Mouse (Mus musculus) heart, embryonic 11.5 days (tissue): ENCODE data around the gene Ubl7. TPM values are rescaled to one million over a fixed set of nuclear protein-coding genes. Genes with fewer than 3 reads are reported as not detected.

Experiments
- ATAC-seq: fragments of 200-750 bp; cut with Nextera tagmentation; replicated peaks from 2 replicates; pipeline ENCODE4 v1.8.0; 2017; ENCODE audit warnings: moderate library complexity; ENCODE audit not compliant: insufficient number of reproducible peaks, low FRiP score, low TSS enrichment
- H3K27ac ChIP-seq: fragments of 300-500 bp; sonication (generic); 2 replicates; pipeline ENCODE4 v1.5.1; 2014; ENCODE audit warnings: mild to moderate bottlenecking, low read depth, low read length
- H3K27me3 ChIP-seq: fragments of 300-500 bp; sonication (generic); 2 replicates; pipeline ENCODE4 v1.6.1; 2014; ENCODE audit warnings: mild to moderate bottlenecking, low read length, mixed read lengths; ENCODE audit not compliant: control insufficient read depth, insufficient read depth
- H3K36me3 ChIP-seq: fragments of 300-500 bp; sonication (generic); 2 replicates; pipeline ENCODE4 v1.6.1; 2014; ENCODE audit warnings: mild to moderate bottlenecking, low read length, moderate library complexity, mixed read lengths; ENCODE audit not compliant: control insufficient read depth, insufficient read depth
- H3K4me1 ChIP-seq: fragments of 300-500 bp; sonication (generic); 2 replicates; pipeline ENCODE4 v1.6.1; 2014; ENCODE audit warnings: low read length; ENCODE audit not compliant: control insufficient read depth, insufficient read depth
- H3K4me2 ChIP-seq: fragments of 300-500 bp; sonication (generic); 2 replicates; pipeline ENCODE4 v1.6.1; 2014; ENCODE audit warnings: mild to moderate bottlenecking, moderate library complexity
- H3K4me3 ChIP-seq: fragments of 300-500 bp; sonication (generic); 2 replicates; pipeline ENCODE4 v1.5.1; 2014; ENCODE audit warnings: low read depth, low read length
- H3K9ac ChIP-seq: fragments of 300-500 bp; sonication (generic); 2 replicates; pipeline ENCODE4 v1.6.1; 2014; ENCODE audit warnings: mild to moderate bottlenecking, low read depth, low read length, moderate library complexity
- H3K9me3 ChIP-seq: fragments of 300-500 bp; sonication (generic); replicated peaks from 2 replicates; pipeline ENCODE4 v1.6.1; 2016; ENCODE audit warnings: low read length; ENCODE audit not compliant: control insufficient read depth
- WGBS: fragments of 180-500 bp; shearing (Covaris S2); extraction: QIAGEN DNeasy Blood & Tissue Kit; methylation state at CpG from one replicate; pipeline ENCODE4 v1.1.7; 2014; ENCODE audit not compliant: insufficient replicate concordance; 5-methylcytosine and 5-hydroxymethylcytosine counted together
- polyA plus RNA-seq: library from polyadenylated mRNA; unstranded; fragments of >200 nt; fragmentation: Nextera tagmentation; extraction: Ambion mirVana; gene quantifications from 2 replicates; pipeline ENCODE4 v1.2.1, GENCODE M21; 2014

Ubl7 gene
- polyA plus RNA-seq, 1 experiment from 2014 or later, result 106 TPM

- no peak overlapping the region for H3K27ac ChIP-seq
These were observed 52.6 kb downstream of the Ubl7 start for GRCm38 (mm10) chr9:57963249-57963997.

GRCm38 (mm10) chr9:57963998-57964395 lies 53.2 kb downstream of the Ubl7 start:
- Histone ChIP-seq H3K27me3 (no peaks in the 10 kb centered on the region), H3K4me2 (no peak overlapping the region), H3K27ac (no peak overlapping the region), H3K36me3 (no peaks in the 10 kb centered on the region), H3K9me3 (no peaks in the 10 kb centered on the region), H3K9ac (no peak overlapping the region), H3K4me1 (peaks cover 16% of the 10 kb centered on the region), H3K4me3 (no peak overlapping the region)
- ATAC-seq, result no peak
- WGBS, result 78% methylated on average over 5 of the region's 5 CpGs

More at GRCm38 (mm10) chr9:57963249-57963997, 52.6 kb downstream of the Ubl7 start:
- no peak overlapping the region for H3K4me3 ChIP-seq
- H3K9me3 ChIP-seq, result no peaks in the 10 kb centered on the region
- ATAC-seq, result no peak
- H3K4me1 ChIP-seq, result peaks cover 16% of the 10 kb centered on the region
- H3K4me2 ChIP-seq, result no peak overlapping the region
- no peaks in the 10 kb centered on the region for H3K36me3 ChIP-seq
- 78% methylated on average over 4 of the region's 4 CpGs for WGBS
- no peaks in the 10 kb centered on the region for H3K27me3 ChIP-seq
- H3K9ac ChIP-seq, result no peak overlapping the region

GRCm38 (mm10) chr9:57964528-57965250 lies 53.9 kb downstream of the Ubl7 start:
- Histone ChIP-seq H3K27ac (no peak overlapping the region), H3K36me3 (no peaks in the 10 kb centered on the region), H3K9me3 (no peaks in the 10 kb centered on the region), H3K9ac (no peak overlapping the region), H3K4me1 (peaks cover 15% of the 10 kb centered on the region), H3K4me2 (no peak overlapping the region), H3K4me3 (no peak overlapping the region), H3K27me3 (no peaks in the 10 kb centered on the region)
- 72% methylated on average over 6 of the region's 6 CpGs for WGBS
- no peak for ATAC-seq

- Histone ChIP-seq H3K4me3 (no peak overlapping the region), H3K4me2 (no peak overlapping the region), H3K36me3 (no peaks in the 10 kb centered on the region), H3K9me3 (no peaks in the 10 kb centered on the region), H3K27ac (no peak overlapping the region), H3K27me3 (no peaks in the 10 kb centered on the region), H3K9ac (no peak overlapping the region), H3K4me1 (peaks cover 9% of the 10 kb centered on the region; the same call in 1 of the 2 replicates)
- 50% methylated on average over 12 of the region's 12 CpGs for WGBS
- ATAC-seq, result no peak
These were observed 54.8 kb downstream of the Ubl7 start for GRCm38 (mm10) chr9:57965281-57966185.

GRCm38 (mm10) chr9:57967237-57967960 lies 56.6 kb downstream of the Ubl7 start:
- no peak overlapping the region for H3K4me3 ChIP-seq
- no peaks in the 10 kb centered on the region for H3K9me3 ChIP-seq
- no peak for ATAC-seq
- H3K4me2 ChIP-seq, result no peak overlapping the region
- no peaks in the 10 kb centered on the region for H3K27me3 ChIP-seq
- WGBS, result 54% methylated on average over 14 of the region's 14 CpGs
- H3K4me1 ChIP-seq, result peaks cover 9% of the 10 kb centered on the region
- no peaks in the 10 kb centered on the region for H3K36me3 ChIP-seq
- H3K27ac ChIP-seq, result no peak overlapping the region
- no peak overlapping the region for H3K9ac ChIP-seq

- H3K27me3 ChIP-seq, result no peaks in the 10 kb centered on the region
- no peak overlapping the region for H3K4me3 ChIP-seq
- no peak overlapping the region for H3K4me2 ChIP-seq
- no peaks in the 10 kb centered on the region for H3K36me3 ChIP-seq
- peaks cover 14% of the 10 kb centered on the region for H3K4me1 ChIP-seq
- ATAC-seq, result no peak
- no peak overlapping the region for H3K9ac ChIP-seq
- H3K27ac ChIP-seq, result no peak overlapping the region
- 78% methylated on average over 9 of the region's 9 CpGs for WGBS
- no peaks in the 10 kb centered on the region for H3K9me3 ChIP-seq
These were observed 57.5 kb downstream of the Ubl7 start for GRCm38 (mm10) chr9:57968166-57968771.

GRCm38 (mm10) chr9:57968783-57969542 lies 58.2 kb downstream of the Ubl7 start:
- no peaks in the 10 kb centered on the region for H3K27me3 ChIP-seq
- H3K4me3 ChIP-seq, result no peak overlapping the region
- H3K9ac ChIP-seq, result no peak overlapping the region
- WGBS, result 84% methylated on average over 8 of the region's 8 CpGs
- no peak overlapping the region for H3K27ac ChIP-seq
- H3K36me3 ChIP-seq, result no peaks in the 10 kb centered on the region
- H3K4me2 ChIP-seq, result no peak overlapping the region
- peaks cover 16% of the 10 kb centered on the region for H3K4me1 ChIP-seq
- ATAC-seq, result no peak
- no peaks in the 10 kb centered on the region for H3K9me3 ChIP-seq
